Mouse (Mus musculus): ENCODE measurements around the gene Serpina1a. TPM values are rescaled to one million over a fixed set of nuclear protein-coding genes. Genes with fewer than 3 reads are reported as not detected.

Serpina1a gene
- 0.65 TPM for polyA plus RNA-seq (2015; fragmentation: Illumina TruSeq; extraction: RNeasy Lipid Tissue Mini Kit (QIAGEN cat#74804); ENCODE audit: insufficient read depth, low replicate concordance)

DNA sequence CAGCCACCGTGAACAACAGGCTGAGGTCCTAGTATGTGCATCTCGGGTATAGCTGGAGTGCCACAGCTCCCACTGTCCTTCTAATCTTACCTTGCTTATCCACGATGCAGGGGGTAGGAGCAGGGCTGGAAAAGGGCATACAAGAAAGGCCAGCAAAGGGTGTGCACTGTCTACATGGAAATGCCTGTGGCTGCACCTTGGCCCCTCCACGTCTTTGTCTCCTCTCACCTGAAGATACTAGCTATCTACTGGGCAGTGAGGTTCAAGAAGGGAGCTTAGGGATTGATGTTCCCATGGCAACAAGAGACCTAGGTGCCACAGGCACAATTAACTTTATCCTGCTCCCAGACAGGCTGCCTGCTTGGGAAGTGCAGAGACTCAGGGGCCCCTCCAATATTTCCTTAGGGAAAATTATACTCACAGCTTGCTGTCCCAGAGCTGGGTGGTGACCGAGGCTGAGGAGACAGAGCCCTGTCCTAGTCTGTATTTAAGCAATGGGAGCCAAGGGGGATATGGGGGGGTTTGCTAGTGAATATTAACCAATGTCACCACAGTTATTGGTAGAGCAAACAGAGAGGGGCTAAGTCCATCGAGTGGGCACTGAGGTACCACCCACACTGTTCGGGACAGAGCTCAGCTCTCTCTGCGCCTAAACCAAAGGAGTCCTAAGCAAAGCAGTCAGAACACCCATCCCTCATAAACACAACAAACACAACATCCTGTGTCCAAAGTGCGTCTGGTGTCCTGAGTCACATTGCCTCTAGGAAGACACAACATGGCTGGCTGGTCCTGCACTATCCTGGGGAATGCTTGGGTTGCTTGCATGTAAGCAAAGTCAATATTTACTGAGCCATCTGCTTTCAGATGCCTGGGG lies at the start of gene Serpina1a:
Gene Serpina1a, minus strand, starts transcription at position 462 of the 874 bp plus-strand sequence.

DNA sequence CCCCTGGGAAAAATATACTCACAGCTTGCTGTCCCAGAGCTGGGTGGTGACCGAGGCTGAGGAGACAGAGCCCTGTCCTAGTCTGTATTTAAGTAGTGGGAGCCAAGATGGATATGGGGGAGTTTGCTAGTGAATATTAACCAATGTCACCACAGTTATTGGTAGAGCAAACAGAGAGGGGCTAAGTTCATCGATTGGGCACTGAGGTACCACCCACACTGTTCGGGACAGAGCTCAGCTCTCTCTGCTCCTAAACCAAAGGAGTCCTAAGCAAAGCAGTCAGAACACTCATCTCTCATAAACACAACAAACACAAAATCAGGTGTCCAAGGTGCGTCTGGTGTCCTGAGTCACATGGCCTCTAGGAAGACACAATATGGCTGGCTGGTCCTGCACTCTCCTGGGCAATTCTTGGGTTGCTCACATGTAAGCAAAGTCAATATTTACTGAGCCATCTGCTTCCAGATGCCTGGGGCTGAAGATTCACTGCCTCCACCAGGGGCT lies 41.5 kb upstream of the Serpina1a start, which contains the start of gene Serpina1c:
Gene Serpina1c, minus strand, starts transcription at position 51 of the 504 bp plus-strand sequence.

DNA sequence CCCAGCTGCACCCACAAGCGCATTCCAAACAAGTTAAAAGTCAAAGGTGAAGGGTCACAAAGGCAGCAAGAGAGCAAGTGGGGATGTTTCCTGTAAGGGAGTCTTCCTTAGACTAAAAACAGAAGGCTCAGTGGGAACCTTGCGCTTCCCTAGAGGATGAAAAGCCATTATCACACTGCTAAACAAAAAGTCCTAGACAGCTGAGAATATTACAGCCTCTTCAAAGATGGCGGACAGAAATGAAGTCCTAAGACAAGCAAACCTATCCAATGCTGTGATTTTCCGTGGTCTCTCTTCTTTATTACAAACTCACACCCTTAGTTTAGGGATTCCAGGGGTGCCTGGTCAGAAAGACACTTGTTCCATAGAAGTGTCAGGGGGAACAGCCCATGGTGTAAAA lies 33.1 kb downstream of the Serpina1a start, which contains the start of gene Serpina1b:
Gene Serpina1b, minus strand, starts transcription at position 101 of the 400 bp plus-strand sequence.

Other genes with a start within 250 kb of the Serpina1a start
- gene Serpina10, start 232.1 kb downstream of the Serpina1a start, polyA plus RNA-seq (2015; fragmentation: Illumina TruSeq; extraction: RNeasy Lipid Tissue Mini Kit (QIAGEN cat#74804); ENCODE audit: insufficient read depth, low replicate concordance): 2.3 TPM
- gene Serpina6, start 206.3 kb downstream of the Serpina1a start, polyA plus RNA-seq (2015; fragmentation: Illumina TruSeq; extraction: RNeasy Lipid Tissue Mini Kit (QIAGEN cat#74804); ENCODE audit: insufficient read depth, low replicate concordance): not detected
- gene Serpina16, start 187.4 kb downstream of the Serpina1a start, polyA plus RNA-seq (2015; fragmentation: Illumina TruSeq; extraction: RNeasy Lipid Tissue Mini Kit (QIAGEN cat#74804); ENCODE audit: insufficient read depth, low replicate concordance): not detected
- not detected for gene Serpina1f, start 168.0 kb downstream of the Serpina1a start, polyA plus RNA-seq (2015; fragmentation: Illumina TruSeq; extraction: RNeasy Lipid Tissue Mini Kit (QIAGEN cat#74804); ENCODE audit: insufficient read depth, low replicate concordance)
- 0.39 TPM for gene Serpina1d, start 90.0 kb downstream of the Serpina1a start, polyA plus RNA-seq (2015; fragmentation: Illumina TruSeq; extraction: RNeasy Lipid Tissue Mini Kit (QIAGEN cat#74804); ENCODE audit: insufficient read depth, low replicate concordance)
- 6.7 TPM for gene Serpina1b, start 33.2 kb downstream of the Serpina1a start, polyA plus RNA-seq (2015; fragmentation: Illumina TruSeq; extraction: RNeasy Lipid Tissue Mini Kit (QIAGEN cat#74804); ENCODE audit: insufficient read depth, low replicate concordance)
- gene Serpina1c, start 41.3 kb upstream of the Serpina1a start, polyA plus RNA-seq (2015; fragmentation: Illumina TruSeq; extraction: RNeasy Lipid Tissue Mini Kit (QIAGEN cat#74804); ENCODE audit: insufficient read depth, low replicate concordance): 2.2 TPM
- gene Serpina1e, start 95.4 kb upstream of the Serpina1a start, polyA plus RNA-seq (2015; fragmentation: Illumina TruSeq; extraction: RNeasy Lipid Tissue Mini Kit (QIAGEN cat#74804); ENCODE audit: insufficient read depth, low replicate concordance): 2.5 TPM
- gene Serpina11, start 126.4 kb upstream of the Serpina1a start, polyA plus RNA-seq (2015; fragmentation: Illumina TruSeq; extraction: RNeasy Lipid Tissue Mini Kit (QIAGEN cat#74804); ENCODE audit: insufficient read depth, low replicate concordance): 0.28 TPM
- gene Serpina9, start 150.2 kb upstream of the Serpina1a start, polyA plus RNA-seq (2015; fragmentation: Illumina TruSeq; extraction: RNeasy Lipid Tissue Mini Kit (QIAGEN cat#74804); ENCODE audit: insufficient read depth, low replicate concordance): 0.15 TPM
- gene Serpina12, start 180.9 kb upstream of the Serpina1a start, polyA plus RNA-seq (2015; fragmentation: Illumina TruSeq; extraction: RNeasy Lipid Tissue Mini Kit (QIAGEN cat#74804); ENCODE audit: insufficient read depth, low replicate concordance): 0.23 TPM
- not detected for gene Serpina5, start 237.6 kb upstream of the Serpina1a start, polyA plus RNA-seq (2015; fragmentation: Illumina TruSeq; extraction: RNeasy Lipid Tissue Mini Kit (QIAGEN cat#74804); ENCODE audit: insufficient read depth, low replicate concordance)
- not detected for gene Serpina3a, start 249.2 kb upstream of the Serpina1a start, polyA plus RNA-seq (2015; fragmentation: Illumina TruSeq; extraction: RNeasy Lipid Tissue Mini Kit (QIAGEN cat#74804); ENCODE audit: insufficient read depth, low replicate concordance)

All from spleen, adult 10 weeks (tissue).